Mouse (Mus musculus) stomach, embryonic 14.5 days (tissue): ENCODE measurements at regions not wholly inside any gene's neighbourhood (a gene's known extent, or its start where the extent isn't known, plus 50 kb on each side); places are given as distances from the start of the nearest gene placed in this dataset.

Experiments used
- ATAC-seq: fragments of 200-750 bp; cut with Nextera tagmentation; 2 replicates; pipeline ENCODE4 v1.8.0; 2017; ENCODE audit warnings: low read depth, moderate TSS enrichment; ENCODE audit not compliant: insufficient number of reproducible peaks, insufficient read depth, low FRiP score
- H3K27ac ChIP-seq: fragments of 300-500 bp; sonication (generic); 2 replicates; pipeline ENCODE4 v1.5.1; 2014; ENCODE audit warnings: mild to moderate bottlenecking, low read length, moderate library complexity, mixed read lengths
- H3K27me3 ChIP-seq: fragments of 300-500 bp; sonication (generic); 2 replicates; pipeline ENCODE4 v1.6.1; 2014; ENCODE audit warnings: low read length, control low read depth, mixed read lengths; ENCODE audit not compliant: control insufficient read depth, insufficient read depth
- H3K36me3 ChIP-seq: fragments of 300-500 bp; sonication (generic); 2 replicates; pipeline ENCODE4 v1.6.1; 2014; ENCODE audit warnings: mild to moderate bottlenecking, control low read depth, low read length, moderate library complexity, mixed read lengths; ENCODE audit not compliant: control insufficient read depth, insufficient read depth
- H3K4me1 ChIP-seq: fragments of 300-500 bp; sonication (generic); 2 replicates; pipeline ENCODE4 v1.6.1; 2014; ENCODE audit warnings: low read length, control low read depth, mixed read lengths; ENCODE audit not compliant: control insufficient read depth, insufficient read depth
- H3K4me2 ChIP-seq: fragments of 300-500 bp; sonication (generic); replicated peaks from 2 replicates; pipeline ENCODE4 v1.6.1; 2014; ENCODE audit warnings: low read depth, low read length, control low read depth
- H3K4me3 ChIP-seq: fragments of 300-500 bp; sonication (generic); 2 replicates; pipeline ENCODE4 v1.5.1; 2014; ENCODE audit warnings: low read depth, low read length, control low read depth
- H3K9ac ChIP-seq: fragments of 300-500 bp; sonication (generic); replicated peaks from 2 replicates; pipeline ENCODE4 v1.6.1; 2014; ENCODE audit warnings: low read depth, mild to moderate bottlenecking, control low read depth, low read length, moderate library complexity, mixed read lengths
- H3K9me3 ChIP-seq: fragments of 300-500 bp; sonication (generic); 2 replicates; pipeline ENCODE4 v1.6.1; 2016; ENCODE audit warnings: low read depth, low read length, control low read depth; ENCODE audit not compliant: control insufficient read depth
- WGBS: fragments of 180-500 bp; shearing (Covaris S2); extraction: QIAGEN DNeasy Blood & Tissue Kit; methylation state at CpG from one replicate; pipeline ENCODE4 v1.1.7; 2014; 5-methylcytosine and 5-hydroxymethylcytosine counted together

DNA sequence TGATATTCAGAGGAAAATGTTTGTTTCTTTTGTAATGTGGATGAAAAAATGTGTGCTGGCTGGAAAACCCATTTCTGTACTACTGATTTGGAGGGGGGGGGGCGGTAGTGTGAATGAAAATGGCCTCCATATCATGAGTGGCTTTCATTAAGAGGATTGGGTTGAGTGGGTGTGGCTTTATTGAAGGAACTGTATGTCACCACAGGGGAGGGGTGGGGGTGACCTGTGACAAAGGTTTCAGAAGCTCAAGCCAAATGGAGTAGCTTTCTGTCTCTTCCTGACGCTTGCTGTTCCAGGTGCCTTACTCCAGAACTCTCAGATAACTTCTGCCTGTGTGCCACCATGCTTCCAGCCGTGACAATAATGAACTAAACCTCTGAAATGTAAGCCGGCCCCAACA is 242.0 kb upstream of the Gm765 start:
- H3K4me2 ChIP-seq: no peak overlapping the region

DNA sequence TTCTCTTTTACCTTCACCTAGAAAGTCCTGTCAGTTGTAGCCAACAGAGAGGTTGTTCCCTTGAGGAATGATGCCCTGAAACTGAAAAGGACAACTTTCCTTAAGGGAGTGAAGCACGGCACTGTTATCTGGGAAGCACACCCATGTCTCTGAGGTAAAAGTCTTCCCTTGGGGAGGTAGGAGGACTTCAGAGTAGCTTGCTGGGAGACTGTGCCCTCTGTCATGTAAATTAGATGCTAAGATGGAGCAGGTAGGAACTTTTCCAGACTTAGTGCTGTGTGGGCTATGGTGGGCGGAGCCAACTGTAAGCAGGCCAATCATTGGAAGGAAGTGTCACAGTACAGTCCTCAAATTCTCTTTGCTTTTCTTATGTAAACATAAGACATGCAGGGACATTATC is 240.3 kb upstream of the Gm765 start:
- Histone ChIP-seq H3K9me3 (no peaks in the 10 kb centered on the region), H3K4me3 (no peak overlapping the region), H3K9ac (no peak overlapping the region), H3K27me3 (no peaks in the 10 kb centered on the region), H3K36me3 (no peaks in the 10 kb centered on the region), H3K4me2 (no peak overlapping the region), H3K27ac (no peak overlapping the region), H3K4me1 (0 out of 2 replicates have a peak, but pooled peaks cover 5% of the 10 kb centered on the region)
- ATAC-seq: no peak
- 55% methylated on average over 2 of the region's 2 CpGs for WGBS

More for the DNA sequence above, 242.0 kb upstream of the Gm765 start:
- Histone ChIP-seq H3K4me1 (0 out of 2 replicates have a peak, but pooled peaks cover 7% of the 10 kb centered on the region), H3K27ac (no peak overlapping the region), H3K9me3 (no peaks in the 10 kb centered on the region), H3K36me3 (no peaks in the 10 kb centered on the region), H3K27me3 (no peaks in the 10 kb centered on the region), H3K4me3 (no peak overlapping the region), H3K9ac (no peak overlapping the region)
- 74% methylated on average over 4 of the region's 4 CpGs for WGBS
- no peak for ATAC-seq

DNA sequence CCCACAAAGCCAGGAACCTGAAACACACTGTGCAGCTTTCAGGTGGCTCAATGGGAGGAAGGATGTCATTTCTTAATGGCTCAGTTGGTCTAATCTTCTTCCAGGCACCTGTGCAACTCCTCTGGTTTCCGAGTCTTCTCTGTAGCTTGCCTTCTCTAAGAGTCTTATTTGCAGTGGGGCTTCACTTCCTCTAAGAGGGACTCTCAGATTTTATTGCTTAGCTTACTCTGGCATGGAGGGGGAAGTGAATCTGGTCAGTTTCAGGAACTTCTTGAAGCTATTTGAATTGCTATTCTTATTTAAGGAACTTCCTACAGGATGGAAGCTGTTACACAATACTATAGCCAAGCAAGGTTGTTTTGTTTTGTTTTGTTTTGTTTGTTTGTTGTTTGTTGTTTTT is 232.7 kb upstream of the Gm765 start:
- Histone ChIP-seq H3K27me3 (no peaks in the 10 kb centered on the region), H3K27ac (no peak overlapping the region), H3K4me1 (no peaks in the 10 kb centered on the region), H3K36me3 (no peaks in the 10 kb centered on the region), H3K9ac (no peak overlapping the region), H3K4me2 (no peak overlapping the region), H3K9me3 (no peaks in the 10 kb centered on the region), H3K4me3 (no peak overlapping the region)
- 97% methylated on average over 1 of the region's 1 CpGs for WGBS
- ATAC-seq: no peak

DNA sequence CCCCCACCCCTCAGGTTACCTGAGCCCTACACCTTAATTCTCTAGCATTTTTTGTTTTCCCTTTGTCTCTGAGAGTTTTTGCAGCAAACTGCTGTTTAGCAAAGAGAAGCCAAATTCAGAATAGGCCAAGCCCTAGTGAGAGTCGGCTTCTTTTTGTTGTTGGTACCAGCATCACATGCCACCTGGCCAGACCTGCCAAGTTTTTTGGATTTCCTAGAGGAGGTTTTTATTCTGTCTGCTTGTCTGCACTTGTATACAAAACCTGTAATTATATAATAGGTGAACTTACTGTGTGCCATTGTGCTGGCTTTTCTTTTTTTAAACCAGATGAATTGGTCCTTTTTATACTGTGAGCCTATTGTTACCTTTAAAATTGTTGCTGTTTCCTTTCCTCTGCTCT is 213.1 kb upstream of the Gm765 start:
- Histone ChIP-seq H3K27me3 (no peaks in the 10 kb centered on the region), H3K27ac (no peak overlapping the region), H3K4me2 (no peak overlapping the region), H3K36me3 (no peaks in the 10 kb centered on the region), H3K4me1 (no peaks in the 10 kb centered on the region), H3K4me3 (no peak overlapping the region), H3K9ac (no peak overlapping the region), H3K9me3 (no peaks in the 10 kb centered on the region)
- ATAC-seq: no peak
- WGBS: 80% methylated on average over 1 of the region's 1 CpGs

DNA sequence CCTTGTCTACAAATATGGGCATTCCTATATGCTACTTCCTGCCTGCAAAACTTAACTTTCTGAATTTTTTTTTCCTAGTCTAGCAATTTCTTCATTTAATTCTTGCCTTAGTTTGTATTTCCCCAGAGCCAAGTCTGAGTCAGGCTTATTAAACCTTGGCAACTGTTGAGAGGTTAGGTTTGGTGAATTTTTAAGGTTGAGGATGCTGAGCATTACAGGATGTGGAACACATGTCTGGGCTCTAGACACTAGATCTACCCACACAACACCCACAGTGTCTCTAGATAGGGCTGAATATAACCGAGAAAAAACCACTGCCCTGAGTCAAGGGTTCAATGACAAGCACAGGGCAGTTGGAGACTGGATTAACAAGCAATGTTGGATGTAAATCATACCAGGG is 211.4 kb upstream of the Gm765 start:
- 69% methylated on average over 1 of the region's 1 CpGs for WGBS
- no peak overlapping the region for H3K4me3 ChIP-seq
- no peaks in the 10 kb centered on the region for H3K36me3 ChIP-seq
- no peaks in the 10 kb centered on the region for H3K27me3 ChIP-seq
- H3K27ac ChIP-seq: no peak overlapping the region
- H3K4me1 ChIP-seq: no peaks in the 10 kb centered on the region
- no peaks in the 10 kb centered on the region for H3K9me3 ChIP-seq
- H3K9ac ChIP-seq: no peak overlapping the region
- no peak for ATAC-seq
- H3K4me2 ChIP-seq: no peak overlapping the region

DNA sequence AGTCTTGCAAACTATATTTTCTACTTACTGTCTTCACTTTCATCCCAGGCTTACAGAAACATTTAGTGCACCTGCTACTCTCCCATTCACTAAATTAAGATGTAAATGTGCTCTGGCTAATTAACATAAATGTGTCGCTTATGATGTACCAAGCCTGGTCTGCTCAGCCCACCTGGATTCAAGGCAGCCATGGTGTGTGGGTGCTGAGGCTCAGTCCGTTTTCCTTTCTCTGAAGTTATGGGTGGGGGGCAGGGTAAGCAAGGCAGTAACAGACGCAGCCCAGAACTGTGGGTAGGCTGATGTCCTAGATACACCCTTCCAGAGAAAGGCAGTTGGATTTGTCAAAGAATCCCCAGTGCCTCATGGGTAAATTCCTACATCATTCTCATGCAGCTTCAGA is 209.2 kb upstream of the Gm765 start:
- H3K27me3 ChIP-seq: no peaks in the 10 kb centered on the region
- WGBS: 86% methylated on average over 3 of the region's 3 CpGs
- no peak overlapping the region for H3K4me3 ChIP-seq
- no peak overlapping the region for H3K9ac ChIP-seq
- no peaks in the 10 kb centered on the region for H3K4me1 ChIP-seq
- H3K4me2 ChIP-seq: no peak overlapping the region
- no peaks in the 10 kb centered on the region for H3K36me3 ChIP-seq
- no peak for ATAC-seq
- H3K9me3 ChIP-seq: no peaks in the 10 kb centered on the region
- no peak overlapping the region for H3K27ac ChIP-seq

DNA sequence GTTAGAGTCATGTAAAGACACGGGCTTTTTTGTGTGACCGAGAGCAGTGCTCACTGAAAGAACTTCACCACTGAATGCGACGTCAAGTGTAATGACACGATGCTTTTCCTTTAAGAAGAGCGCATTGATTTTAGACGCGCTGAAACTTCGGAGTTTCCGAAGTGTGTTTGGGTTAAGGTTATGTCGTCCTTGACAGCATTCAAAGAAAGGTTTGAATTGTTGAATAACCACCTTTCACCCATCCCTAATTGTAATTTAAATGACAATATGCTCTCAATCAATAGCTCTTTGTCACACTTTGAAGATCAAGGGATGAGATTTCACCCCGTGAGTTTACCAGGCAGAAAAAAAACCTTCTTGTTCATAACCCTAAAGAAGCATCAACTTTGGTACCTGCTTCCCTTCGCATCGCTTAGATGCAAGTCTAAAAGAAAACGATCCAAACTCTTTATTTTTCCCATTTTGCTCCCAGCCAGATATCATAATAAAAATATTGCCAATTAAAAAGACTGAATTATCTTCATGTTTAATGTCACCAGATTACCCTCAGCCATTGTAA is 184.4 kb upstream of the Gm765 start:
- no peak for ATAC-seq
- 0 out of 2 replicates have a peak, but pooled peaks cover 3% of the 10 kb centered on the region for H3K4me1 ChIP-seq
- 66% methylated on average over 15 of the region's 15 CpGs for WGBS

DNA sequence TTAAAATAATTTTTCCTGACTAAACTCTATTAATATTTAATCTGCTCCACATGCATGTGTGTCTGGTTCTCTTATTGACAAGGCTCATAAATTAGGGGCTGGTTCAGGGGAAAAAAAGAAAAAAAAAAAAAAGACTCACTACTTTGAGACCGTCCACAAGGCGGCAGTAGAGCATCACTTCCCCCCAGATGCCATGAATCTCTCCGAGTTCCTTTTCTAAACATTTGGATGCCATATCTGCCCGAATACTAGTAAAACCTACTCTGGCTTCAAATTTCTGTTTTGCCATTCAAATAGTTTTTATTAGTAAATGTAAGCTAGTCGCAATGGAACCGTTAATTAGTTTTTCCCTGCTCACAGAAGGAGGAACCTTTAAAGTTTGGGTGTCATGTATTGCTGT is 182.7 kb upstream of the Gm765 start:
- Histone ChIP-seq H3K27me3 (no peaks in the 10 kb centered on the region), H3K27ac (no peak overlapping the region), H3K4me2 (no peak overlapping the region), H3K4me3 (no peak overlapping the region), H3K36me3 (no peaks in the 10 kb centered on the region), H3K9me3 (no peaks in the 10 kb centered on the region), H3K9ac (no peak overlapping the region), H3K4me1 (0 out of 2 replicates have a peak, but pooled peaks cover 3% of the 10 kb centered on the region)
- 3% methylated on average over 6 of the region's 6 CpGs for WGBS
- ATAC-seq: no peak

More for the DNA sequence above, 184.4 kb upstream of the Gm765 start:
- H3K4me3 ChIP-seq: no peak overlapping the region
- H3K4me2 ChIP-seq: no peak overlapping the region
- no peaks in the 10 kb centered on the region for H3K36me3 ChIP-seq
- no peaks in the 10 kb centered on the region for H3K9me3 ChIP-seq
- no peaks in the 10 kb centered on the region for H3K27me3 ChIP-seq
- H3K27ac ChIP-seq: no peak overlapping the region
- no peak overlapping the region for H3K9ac ChIP-seq

DNA sequence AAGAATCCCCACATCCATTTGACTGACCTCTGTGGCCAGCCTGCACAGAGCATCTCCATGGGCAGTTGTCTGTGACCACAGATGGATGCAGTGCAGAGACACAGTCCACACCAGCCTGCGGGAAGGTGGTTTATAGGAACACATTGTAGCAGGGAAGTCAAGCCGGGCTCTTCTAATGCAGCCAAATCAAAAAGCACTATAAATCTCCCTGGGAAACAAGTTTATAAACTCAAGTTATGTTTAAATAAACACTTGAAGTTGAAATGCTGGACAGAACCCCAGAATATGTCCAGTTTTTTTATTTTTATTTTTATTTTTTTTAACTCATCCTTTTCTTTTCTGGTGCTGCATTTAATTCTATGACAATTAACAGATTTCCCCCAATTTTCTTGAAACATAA is 182.1 kb upstream of the Gm765 start:
- Histone ChIP-seq H3K4me2 (no peak overlapping the region), H3K9me3 (no peaks in the 10 kb centered on the region), H3K36me3 (no peaks in the 10 kb centered on the region), H3K27ac (no peak overlapping the region), H3K4me1 (0 out of 2 replicates have a peak, but pooled peaks cover 3% of the 10 kb centered on the region), H3K4me3 (no peak overlapping the region), H3K9ac (no peak overlapping the region), H3K27me3 (no peaks in the 10 kb centered on the region)
- ATAC-seq: no peak
- WGBS: 30% methylated on average over 2 of the region's 2 CpGs
